ENCODE assay signal across 7 mouse cellular contexts in the genomic region with DNA sequence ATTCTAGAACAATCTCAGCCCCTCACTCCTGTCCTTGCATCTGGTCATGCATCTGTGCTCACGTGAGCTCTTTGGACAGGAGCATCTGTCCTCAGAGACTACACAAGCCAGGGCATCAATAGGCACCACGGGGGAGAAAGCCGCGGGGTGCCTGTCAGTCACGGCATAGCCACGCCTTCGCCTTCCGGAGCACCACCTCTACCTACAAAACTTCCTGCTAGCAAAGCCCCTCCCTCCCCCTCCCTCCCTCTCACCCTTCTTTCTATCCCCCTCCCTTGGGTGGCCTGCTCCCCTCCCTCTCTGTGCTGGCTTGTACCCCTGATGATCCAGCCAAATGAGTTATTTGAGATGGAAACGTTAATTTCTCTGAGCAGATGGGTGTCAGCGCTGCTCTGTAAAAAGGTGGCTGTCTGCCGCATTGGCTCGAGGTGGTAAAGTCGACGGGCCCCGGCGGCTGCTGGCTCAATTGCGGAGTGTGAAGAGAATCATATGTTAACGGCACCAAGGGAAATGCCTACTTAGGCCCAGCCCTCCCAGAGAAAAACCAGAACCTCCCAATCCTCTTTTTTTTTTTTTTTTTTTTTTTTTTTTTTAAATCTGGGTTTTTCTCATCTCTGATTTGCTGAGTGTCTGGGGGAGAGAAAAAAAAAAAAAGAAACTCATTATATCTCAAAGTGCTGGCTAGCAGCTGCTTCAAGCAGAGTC.
DNase-seq lines count a peak whose midpoint lies in the region; ATAC-seq and TF ChIP-seq lines count a peak whose summit lies in the region.

No protein-coding gene starts in this region.

- no peak for TF ChIP-seq RAD21 in CH12.LX (IDR thresholded peaks at IDR 0.05; ENCODE audit: low read depth, low read length)

- TF ChIP-seq POLR2A in CH12.LX (IDR thresholded peaks at IDR 0.05; ENCODE audit: low read depth, low read length): peak; percentile 37

- WGBS in forebrain, embryonic 15.5 days: under 1% methylated on average over 18 of the region's 18 CpGs
- WGBS in hindbrain, embryonic 15.5 days: under 1% methylated on average over 18 of the region's 18 CpGs
- WGBS in midbrain, embryonic 13.5 days: 1% methylated on average over 18 of the region's 18 CpGs

- H3K4me3 ChIP-seq in CH12.LX (replicated peaks in 1 of 3; ENCODE audit: low read depth in 2 of 3, low read length in 2 of 3, poor library complexity in 1 of 3): peak overlapping the region; percentile 20 to 46 (median 26)
- H3K4me3 ChIP-seq in forebrain, embryonic 15.5 days: peak overlapping the region; percentile 26
- peak overlapping the region; percentile 24 for H3K4me3 ChIP-seq in hindbrain, embryonic 15.5 days
- peak overlapping the region; percentile 17 for H3K4me3 ChIP-seq in midbrain, embryonic 13.5 days (replicated peaks)

- no peak overlapping the region for H3K27ac ChIP-seq in CH12.LX (ENCODE audit: insufficient read depth, low read depth)
- peak overlapping the region; percentile 83 for H3K27ac ChIP-seq in forebrain, embryonic 15.5 days (replicated peaks)
- H3K27ac ChIP-seq in hindbrain, embryonic 15.5 days (replicated peaks): no peak overlapping the region
- peak overlapping the region; percentile 66 for H3K27ac ChIP-seq in midbrain, embryonic 13.5 days

- in situ Hi-C loops in CH12.LX (cut with MboI; ENCODE audit: low pct_ligation_motif_present, low pct_unique_long_range_greater_than_20kb, low sequenced_read_pairs): no loop called here

- H3K36me3 ChIP-seq in CH12.LX (replicated peaks in 1 of 2; ENCODE audit: control insufficient read depth in 1 of 2, insufficient read depth in 1 of 2, low read length in 1 of 2): no peaks in the 10 kb centered on the region
- H3K36me3 ChIP-seq in forebrain, embryonic 15.5 days: no peaks in the 10 kb centered on the region
- H3K36me3 ChIP-seq in hindbrain, embryonic 15.5 days: no peaks in the 10 kb centered on the region
- no peaks in the 10 kb centered on the region for H3K36me3 ChIP-seq in midbrain, embryonic 13.5 days

- no peaks in the 10 kb centered on the region for H3K79me2 ChIP-seq in CH12.LX (replicated peaks; ENCODE audit: control insufficient read depth, extremely low read depth, insufficient read depth, poor library complexity, severe bottlenecking)

- H3K4me1 ChIP-seq in CH12.LX (ENCODE audit: control insufficient read depth in 1 of 2, insufficient read depth in 2 of 2): peaks cover 0 to 17% of the 10 kb centered on the region in 2 experiments; a peak in 2 of 4 replicates
- peaks cover 34% of the 10 kb centered on the region for H3K4me1 ChIP-seq in forebrain, embryonic 15.5 days
- peaks cover 30% of the 10 kb centered on the region for H3K4me1 ChIP-seq in hindbrain, embryonic 15.5 days (replicated peaks)
- peaks cover 37% of the 10 kb centered on the region for H3K4me1 ChIP-seq in midbrain, embryonic 13.5 days (replicated peaks)

- intact Hi-C loops in left cerebral cortex, postnatal 4 days (cut with DNase I): loop anchor here (10.0 kb wide), 1 partner anchor 238 kb away; the partner anchor contains the start of gene Med13l

- H3K9ac ChIP-seq in CH12.LX (ENCODE audit: insufficient read depth, low read depth): peak overlapping the region; percentile 28; the same call in 1 of the 2 replicates
- H3K9ac ChIP-seq in forebrain, embryonic 15.5 days (replicated peaks): no peak overlapping the region
- H3K9ac ChIP-seq in hindbrain, embryonic 15.5 days: no peak overlapping the region
- 0 out of 2 replicates have a peak overlapping the region, but pooled peaks have one; percentile 1 for H3K9ac ChIP-seq in midbrain, embryonic 13.5 days (replicated peaks)

- no peaks in the 10 kb centered on the region for H3K27me3 ChIP-seq in CH12.LX (replicated peaks)
- H3K27me3 ChIP-seq in forebrain, embryonic 15.5 days: no peaks in the 10 kb centered on the region
- no peaks in the 10 kb centered on the region for H3K27me3 ChIP-seq in hindbrain, embryonic 15.5 days
- H3K27me3 ChIP-seq in midbrain, embryonic 13.5 days: peaks cover 14% of the 10 kb centered on the region

- dilution Hi-C loops in CH12.LX (cut with MboI; ENCODE audit: extremely low pct_ligation_motif_present, extremely low pct_unique_long_range_greater_than_20kb, low sequenced_read_pairs): no loop called here

- DNase-seq in CH12.LX (ENCODE audit: extremely low read depth): peak; percentile 64
- peak; percentile 81 for DNase-seq in brain, adult 2 months (ENCODE audit: low read depth, low spot score)
- DNase-seq in left cerebral cortex, postnatal 4 days: peak; percentile 89
- peak; percentile 66 for DNase-seq in telencephalon, adult 2 months (ENCODE audit: low read depth, low spot score)

- no peak for TF ChIP-seq CTCF in CH12.LX (conservative IDR thresholded peaks at IDR 0.05 in 1 of 2, IDR thresholded peaks at IDR 0.05 in 1 of 2; ENCODE audit: low read depth in 2 of 2, low read length in 2 of 2)

- no peak for TF ChIP-seq EP300 in CH12.LX (IDR thresholded peaks at IDR 0.05; ENCODE audit: low read length)

- ATAC-seq in forebrain, embryonic 15.5 days (replicated peaks): peak; percentile 86
- ATAC-seq in hindbrain, embryonic 15.5 days (ENCODE audit: low FRiP score, low read depth): peak; percentile 32; the same call in 1 of the 2 replicates
- peak; percentile 43 for ATAC-seq in midbrain, embryonic 13.5 days

- peaks cover 2% of the 10 kb centered on the region for H3K9me3 ChIP-seq in CH12.LX (replicated peaks; ENCODE audit: low read length)
- H3K9me3 ChIP-seq in forebrain, embryonic 15.5 days: no peaks in the 10 kb centered on the region
- H3K9me3 ChIP-seq in hindbrain, embryonic 15.5 days: no peaks in the 10 kb centered on the region
- H3K9me3 ChIP-seq in midbrain, embryonic 13.5 days: no peaks in the 10 kb centered on the region

- H3K4me2 ChIP-seq in CH12.LX (ENCODE audit: insufficient read depth, low read depth, poor library complexity, severe bottlenecking): peak overlapping the region; percentile 39
- peak overlapping the region; percentile 47 for H3K4me2 ChIP-seq in forebrain, embryonic 15.5 days (replicated peaks)
- peak overlapping the region; percentile 58 for H3K4me2 ChIP-seq in hindbrain, embryonic 15.5 days
- peak overlapping the region; percentile 51 for H3K4me2 ChIP-seq in midbrain, embryonic 13.5 days (replicated peaks)

TF ChIP-seq in CH12.LX, 34 proteins besides CTCF, POLR2A, EP300 and RAD21:
- TF ChIP-seq ELF1 (IDR thresholded peaks at IDR 0.05; ENCODE audit: low read depth, low read length) (peak; percentile 71), KAT2A (IDR thresholded peaks at IDR 0.05; ENCODE audit: insufficient replicate concordance, low read length) (no peak), BHLHE40 (IDR thresholded peaks at IDR 0.05; ENCODE audit: low read depth, low read length) (peak; percentile 75), ZNF384 (IDR thresholded peaks at IDR 0.05; ENCODE audit: low read depth, low read length) (peak; percentile 92), IRF4 (IDR thresholded peaks at IDR 0.05; ENCODE audit: low read depth, low read length) (no peak), UBTF (IDR thresholded peaks at IDR 0.05; ENCODE audit: low read depth, low read length) (no peak), SIN3A (IDR thresholded peaks at IDR 0.05; ENCODE audit: low read length) (0 out of 2 replicates have a peak, but pooled peaks have one; percentile 33), MAZ (IDR thresholded peaks at IDR 0.05; ENCODE audit: low read depth, low read length) (0 out of 2 replicates have a peak, but pooled peaks have one; percentile 67), MYC (IDR thresholded peaks at IDR 0.05; ENCODE audit: low read depth, low read length) (no peak), CHD2 (IDR thresholded peaks at IDR 0.05; ENCODE audit: low read length) (no peak)

Comparison
In these comparisons a context has a peak if more than half of its experiments do, and no peak if none do; other contexts are left out.
1. H3K27ac ChIP-seq: peak in forebrain, embryonic 15.5 days (single experiment) and midbrain, embryonic 13.5 days (single experiment); none in CH12.LX (single experiment) and hindbrain, embryonic 15.5 days (single experiment).
2. H3K9ac ChIP-seq: peak in CH12.LX (single experiment) and midbrain, embryonic 13.5 days (single experiment); none in forebrain, embryonic 15.5 days (single experiment) and hindbrain, embryonic 15.5 days (single experiment).
3. ATAC-seq: peak in every context shown above with its lines; median percentile 86 in forebrain, embryonic 15.5 days; 43 in midbrain, embryonic 13.5 days; 32 in hindbrain, embryonic 15.5 days.
4. Peak in every context shown above with its lines, with median percentiles within 50 percentile points of each other: DNase-seq, H3K4me2 ChIP-seq and H3K4me3 ChIP-seq.